Mouse (Mus musculus): Measurements from ENCODE around the gene Pak1. TPM values are rescaled to one million over a fixed set of nuclear protein-coding genes. Genes with fewer than 3 reads are reported as not detected.

The Pak1 gene
- total RNA-seq, 2 experiments from 2014 or later, result 17.4 to 23.7 TPM

GRCm38 (mm10) chr7:97765181-97765962 lies 23.0 kb upstream of the Pak1 start:
- intact Hi-C loops (cut with DNase I), result no loop called here
- Histone ChIP-seq H3K27ac (no peak overlapping the region), H3K4me3 (no peak overlapping the region)
- no peak for DNase-seq
- TF ChIP-seq CTCF (IDR thresholded peaks at IDR 0.05), result no peak

- no peak for TF ChIP-seq CTCF (IDR thresholded peaks at IDR 0.05)
- Histone ChIP-seq H3K4me3 (no peak overlapping the region), H3K27ac (no peak overlapping the region)
- no peak for DNase-seq
- intact Hi-C loops (cut with DNase I), result no loop called here
Observed at GRCm38 (mm10) chr7:97765963-97766347, 22.4 kb upstream of the Pak1 start.

- TF ChIP-seq CTCF (IDR thresholded peaks at IDR 0.05), result no peak
- Histone ChIP-seq H3K4me3 (no peak overlapping the region), H3K27ac (no peak overlapping the region)
- no peak for DNase-seq
- intact Hi-C loops (cut with DNase I), result no loop called here
Observed at GRCm38 (mm10) chr7:97766406-97767166, 21.8 kb upstream of the Pak1 start.

- no peak for DNase-seq
- Histone ChIP-seq H3K27ac (no peak overlapping the region), H3K4me3 (no peak overlapping the region)
- intact Hi-C loops (cut with DNase I), result no loop called here
- no peak for TF ChIP-seq CTCF (IDR thresholded peaks at IDR 0.05)
Observed at GRCm38 (mm10) chr7:97767841-97768240, 20.5 kb upstream of the Pak1 start.

- intact Hi-C loops (cut with DNase I), result no loop called here
- no peak for TF ChIP-seq CTCF (IDR thresholded peaks at IDR 0.05)
- Histone ChIP-seq H3K27ac (no peak overlapping the region), H3K4me3 (no peak overlapping the region)
- DNase-seq, result no peak
Observed at GRCm38 (mm10) chr7:97769020-97769419, 19.3 kb upstream of the Pak1 start.

GRCm38 (mm10) chr7:97770841-97771620 lies 17.3 kb upstream of the Pak1 start:
- Histone ChIP-seq H3K27ac (no peak overlapping the region), H3K4me3 (no peak overlapping the region)
- intact Hi-C loops (cut with DNase I), result no loop called here
- TF ChIP-seq CTCF (IDR thresholded peaks at IDR 0.05), result no peak
- DNase-seq, result no peak

GRCm38 (mm10) chr7:97775380-97775779 lies 13.0 kb upstream of the Pak1 start:
- Histone ChIP-seq H3K27ac (no peak overlapping the region), H3K4me3 (no peak overlapping the region)
- intact Hi-C loops (cut with DNase I), result no loop called here
- DNase-seq, result no peak
- TF ChIP-seq CTCF (IDR thresholded peaks at IDR 0.05), result no peak

- no peak for TF ChIP-seq CTCF (IDR thresholded peaks at IDR 0.05)
- intact Hi-C loops (cut with DNase I), result no loop called here
- no peak overlapping the region for H3K27ac ChIP-seq
- no peak for DNase-seq
- H3K4me3 ChIP-seq, result no peak overlapping the region
Observed at GRCm38 (mm10) chr7:97775923-97776322, 12.4 kb upstream of the Pak1 start.

GRCm38 (mm10) chr7:97777191-97777590 lies 11.2 kb upstream of the Pak1 start:
- TF ChIP-seq CTCF (IDR thresholded peaks at IDR 0.05), result no peak
- no peak overlapping the region for H3K4me3 ChIP-seq
- no peak overlapping the region for H3K27ac ChIP-seq
- no peak for DNase-seq
- intact Hi-C loops (cut with DNase I), result no loop called here

GRCm38 (mm10) chr7:97780222-97780621 lies 8.1 kb upstream of the Pak1 start:
- no peak for TF ChIP-seq CTCF (IDR thresholded peaks at IDR 0.05)
- H3K27ac ChIP-seq, result no peak overlapping the region
- H3K4me3 ChIP-seq, result no peak overlapping the region
- no peak for DNase-seq
- intact Hi-C loops (cut with DNase I), result no loop called here

GRCm38 (mm10) chr7:97780815-97781214 lies 7.5 kb upstream of the Pak1 start:
- Histone ChIP-seq H3K4me3 (no peak overlapping the region), H3K27ac (no peak overlapping the region)
- TF ChIP-seq CTCF (IDR thresholded peaks at IDR 0.05), result no peak
- intact Hi-C loops (cut with DNase I), result no loop called here
- DNase-seq, result no peak

- DNase-seq, result no peak
- TF ChIP-seq CTCF (IDR thresholded peaks at IDR 0.05), result no peak
- Histone ChIP-seq H3K4me3 (no peak overlapping the region), H3K27ac (no peak overlapping the region)
- intact Hi-C loops (cut with DNase I), result no loop called here
Observed at GRCm38 (mm10) chr7:97781496-97781895, 6.8 kb upstream of the Pak1 start.

GRCm38 (mm10) chr7:97783523-97783922 lies 4.8 kb upstream of the Pak1 start:
- H3K27ac ChIP-seq, result no peak overlapping the region
- TF ChIP-seq CTCF (IDR thresholded peaks at IDR 0.05), result no peak
- intact Hi-C loops (cut with DNase I), result no loop called here
- no peak overlapping the region for H3K4me3 ChIP-seq
- DNase-seq, result no peak
